Mouse (Mus musculus): ENCODE data around the gene Ireb2. TPM values are rescaled to one million over a fixed set of nuclear protein-coding genes. Genes with fewer than 3 reads are reported as not detected.
"Not testable (repeated sequence)": the region's sequence is repeated elsewhere in the genome, so short reads cannot be mapped to it uniquely, and the experiment has no call there.

Ireb2 gene
- total RNA-seq, 1 experiment: 51.0 TPM

- peaks cover 17% of the 10 kb centered on the region for H3K36me3 ChIP-seq (ENCODE audit: control insufficient read depth, insufficient read depth, low read length, poor library complexity, severe bottlenecking)
- H3K9me3 ChIP-seq (ENCODE audit: control insufficient read depth, insufficient read depth, low read depth, low read length): no peaks in the 10 kb centered on the region
- no peak overlapping the region for H3K9ac ChIP-seq (ENCODE audit: insufficient read depth, low read depth, low read length, poor library complexity, severe bottlenecking)
- no peak overlapping the region for H3K4me3 ChIP-seq (ENCODE audit: insufficient read depth in 1 of 2, low read depth in 1 of 2, low read length in 2 of 2, poor library complexity in 1 of 2, severe bottlenecking in 1 of 2)
- peaks cover 1 to 2% of the 10 kb centered on the region in 2 experiments; a peak in 1 of 4 replicates for H3K4me1 ChIP-seq (ENCODE audit: control insufficient read depth in 2 of 2, insufficient read depth in 2 of 2, low read length in 2 of 2, poor library complexity in 1 of 2)
- no peak overlapping the region for H3K27ac ChIP-seq (ENCODE audit: insufficient read depth, low read depth, low read length, poor library complexity, severe bottlenecking)
- in situ Hi-C loops (cut with MboI; ENCODE audit: low sequenced_read_pairs in 2 of 2, unreplicated experiment in 2 of 2): loop anchor here in 1 of 2 experiments (25.0 kb wide), 1 partner anchor 163 kb away; no protein-coding TSS in a partner anchor
- no peak for DNase-seq (ENCODE audit: low read depth, low spot score)
- TF ChIP-seq MAFK (IDR thresholded peaks at IDR 0.05; ENCODE audit: insufficient read depth, low read depth, low read length): no peak
- no peak for TF ChIP-seq ZC3H11A (IDR thresholded peaks at IDR 0.05; ENCODE audit: borderline replicate concordance, low read depth, low read length)
- no peak for TF ChIP-seq ZNF384 (IDR thresholded peaks at IDR 0.05; ENCODE audit: low read depth, low read length)
- TF ChIP-seq HCFC1 (IDR thresholded peaks at IDR 0.05; ENCODE audit: borderline replicate concordance, insufficient read depth, low read length): no peak
- TF ChIP-seq CHD2 (IDR thresholded peaks at IDR 0.05; ENCODE audit: low read depth, low read length): no peak
These were observed 85.9 kb downstream of the Ireb2 start for GRCm38 (mm10) chr9:54949465-54949864.

- H3K9me3 ChIP-seq (ENCODE audit: control insufficient read depth, insufficient read depth, low read depth, low read length); H3K4me1 ChIP-seq (ENCODE audit: control insufficient read depth in 2 of 2, insufficient read depth in 2 of 2, low read length in 2 of 2, poor library complexity in 1 of 2); DNase-seq (ENCODE audit: low read depth, low spot score); H3K27ac ChIP-seq (ENCODE audit: insufficient read depth, low read depth, low read length, poor library complexity, severe bottlenecking); in situ Hi-C loops (cut with MboI; ENCODE audit: low sequenced_read_pairs in 2 of 2, unreplicated experiment in 2 of 2): not testable (repeated sequence)
- peaks cover 19% of the 10 kb centered on the region for H3K36me3 ChIP-seq (ENCODE audit: control insufficient read depth, insufficient read depth, low read length, poor library complexity, severe bottlenecking)
- H3K4me3 ChIP-seq (ENCODE audit: insufficient read depth in 1 of 2, low read depth in 1 of 2, low read length in 2 of 2, poor library complexity in 1 of 2, severe bottlenecking in 1 of 2): peak overlapping the region; percentile 47 to 96
- peak overlapping the region; percentile 26; the same call in 1 of the 2 replicates for H3K9ac ChIP-seq (ENCODE audit: insufficient read depth, low read depth, low read length, poor library complexity, severe bottlenecking)
These were observed 86.6 kb downstream of the Ireb2 start for GRCm38 (mm10) chr9:54950162-54950561.

GRCm38 (mm10) chr9:54950575-54951321, 87.2 kb downstream of the Ireb2 start, which contains the start of the genes Psma4 and AY074887:
TSS of gene Psma4 (plus strand) at chr9:54950790.
TSS of gene AY074887 (minus strand) at chr9:54950998.
- DNase-seq (ENCODE audit: low read depth, low spot score): peak; percentile 90

GRCm38 (mm10) chr9:54961059-54961458, 97.5 kb downstream of the Ireb2 start:
- no peak overlapping the region for H3K9ac ChIP-seq (ENCODE audit: insufficient read depth, low read depth, low read length, poor library complexity, severe bottlenecking)
- peaks cover 18% of the 10 kb centered on the region for H3K36me3 ChIP-seq (ENCODE audit: control insufficient read depth, insufficient read depth, low read length, poor library complexity, severe bottlenecking)
- H3K9me3 ChIP-seq (ENCODE audit: control insufficient read depth, insufficient read depth, low read depth, low read length): no peaks in the 10 kb centered on the region
- no peak overlapping the region for H3K4me3 ChIP-seq (ENCODE audit: insufficient read depth in 1 of 2, low read depth in 1 of 2, low read length in 2 of 2, poor library complexity in 1 of 2, severe bottlenecking in 1 of 2)
- no peak overlapping the region for H3K27ac ChIP-seq (ENCODE audit: insufficient read depth, low read depth, low read length, poor library complexity, severe bottlenecking)
- in situ Hi-C loops (cut with MboI; ENCODE audit: low sequenced_read_pairs in 2 of 2, unreplicated experiment in 2 of 2): no loop called here
- DNase-seq (ENCODE audit: low read depth, low spot score): no peak
- no peaks in the 10 kb centered on the region for H3K4me1 ChIP-seq (ENCODE audit: control insufficient read depth in 2 of 2, insufficient read depth in 2 of 2, low read length in 2 of 2, poor library complexity in 1 of 2)
- TF ChIP-seq CHD2 (IDR thresholded peaks at IDR 0.05; ENCODE audit: low read depth, low read length) (no peak), MAFK (IDR thresholded peaks at IDR 0.05; ENCODE audit: insufficient read depth, low read depth, low read length) (no peak), HCFC1 (IDR thresholded peaks at IDR 0.05; ENCODE audit: borderline replicate concordance, insufficient read depth, low read length) (no peak), ZC3H11A (IDR thresholded peaks at IDR 0.05; ENCODE audit: borderline replicate concordance, low read depth, low read length) (no peak), ZNF384 (IDR thresholded peaks at IDR 0.05; ENCODE audit: low read depth, low read length) (no peak)

More at GRCm38 (mm10) chr9:54950575-54951321, 87.2 kb downstream of the Ireb2 start, which contains the start of the genes Psma4 and AY074887:
- Histone ChIP-seq H3K36me3 (ENCODE audit: control insufficient read depth, insufficient read depth, low read length, poor library complexity, severe bottlenecking) (peaks cover 25% of the 10 kb centered on the region), H3K27ac (ENCODE audit: insufficient read depth, low read depth, low read length, poor library complexity, severe bottlenecking) (peak within 1 kb of the TSS; percentile 16; the same call in 1 of the 2 replicates), H3K9me3 (ENCODE audit: control insufficient read depth, insufficient read depth, low read depth, low read length) (no peaks in the 10 kb centered on the region), H3K4me3 (ENCODE audit: insufficient read depth in 1 of 2, low read depth in 1 of 2, low read length in 2 of 2, poor library complexity in 1 of 2, severe bottlenecking in 1 of 2) (peak within 1 kb of the TSS; percentile 91 to 96), H3K9ac (ENCODE audit: insufficient read depth, low read depth, low read length, poor library complexity, severe bottlenecking) (peak within 1 kb of the TSS; percentile 94), H3K4me1 (ENCODE audit: control insufficient read depth in 2 of 2, insufficient read depth in 2 of 2, low read length in 2 of 2, poor library complexity in 1 of 2) (peaks cover 1 to 2% of the 10 kb centered on the region in 2 experiments; a peak in 1 of 4 replicates)
- in situ Hi-C loops (cut with MboI; ENCODE audit: low sequenced_read_pairs in 2 of 2, unreplicated experiment in 2 of 2): no loop called here
- no peak for TF ChIP-seq ZNF384 (IDR thresholded peaks at IDR 0.05; ENCODE audit: low read depth, low read length)
- no peak for TF ChIP-seq CHD2 (IDR thresholded peaks at IDR 0.05; ENCODE audit: low read depth, low read length)
- no peak for TF ChIP-seq MAFK (IDR thresholded peaks at IDR 0.05; ENCODE audit: insufficient read depth, low read depth, low read length)
- TF ChIP-seq HCFC1 (IDR thresholded peaks at IDR 0.05; ENCODE audit: borderline replicate concordance, insufficient read depth, low read length): no peak
- no peak for TF ChIP-seq ZC3H11A (IDR thresholded peaks at IDR 0.05; ENCODE audit: borderline replicate concordance, low read depth, low read length)

Other genes starting within 250 kb of the Ireb2 start
- 1.1 and 2.7 TPM in 2 replicates for gene Acsbg1, start 201.9 kb upstream of the Ireb2 start, total RNA-seq (2012; rRNA removed)
- 0.79 and 1.3 TPM in 2 replicates for gene Dnaja4, start 164.9 kb upstream of the Ireb2 start, total RNA-seq (2012; rRNA removed)
- gene Wdr61, start 129.3 kb upstream of the Ireb2 start, total RNA-seq (2012; rRNA removed): 63.8 and 88.6 TPM in 2 replicates
- gene Crabp1, start 99.0 kb upstream of the Ireb2 start, total RNA-seq (2012; rRNA removed): 16.9 and 22.5 TPM in 2 replicates
- gene Hykk, start 53.5 kb downstream of the Ireb2 start, total RNA-seq (2012; rRNA removed): 1.8 and 1.9 TPM in 2 replicates
- 152 and 297 TPM in 2 replicates for gene Psma4, start 87.0 kb downstream of the Ireb2 start, total RNA-seq (2012; rRNA removed)
- gene AY074887, start 87.2 kb downstream of the Ireb2 start, total RNA-seq (2012; rRNA removed): 0.49 and 0.53 TPM in 2 replicates
- 1.3 and 1.7 TPM in 2 replicates for gene Chrna5, start 117.1 kb downstream of the Ireb2 start, total RNA-seq (2012; rRNA removed)
- gene Chrna3, start 162.8 kb downstream of the Ireb2 start, total RNA-seq (2012; rRNA removed): 0.04 TPM in 1 of 2 replicates, not detected in the other
- 0.18 and 0.48 TPM in 2 replicates for gene Chrnb4, start 185.0 kb downstream of the Ireb2 start, total RNA-seq (2012; rRNA removed)